Mouse (Mus musculus): ENCODE data around the gene Golga5. TPM values are rescaled to one million over a fixed set of nuclear protein-coding genes. Genes with fewer than 3 reads are reported as not detected.
A peak's percentile ranks its signal among the peaks of the same experiment; 100 is the strongest.

The Golga5 gene
- total and polyA plus RNA-seq, 3 experiments: 25.9 to 29.3 TPM; not detected in 1

GRCm38 (mm10) chr12:102426285-102426684, 42.6 kb upstream of the Golga5 start (continued):
- TF ChIP-seq ZNF384 (IDR thresholded peaks at IDR 0.05; ENCODE audit: low read depth, low read length) (no peak), CTCF (IDR thresholded peaks at IDR 0.05 in 2 of 3, conservative IDR thresholded peaks at IDR 0.05 in 1 of 3; ENCODE audit: control insufficient read depth in 1 of 3, insufficient read depth in 1 of 3, low read depth in 2 of 3, low read length in 3 of 3, poor library complexity in 1 of 3, severe bottlenecking in 1 of 3) (no peak), SIN3A (IDR thresholded peaks at IDR 0.05; ENCODE audit: low read length) (0 out of 2 replicates have a peak, but pooled peaks have one; percentile 17), POLR2A (IDR thresholded peaks at IDR 0.05; ENCODE audit: control insufficient read depth in 1 of 2, insufficient read depth in 1 of 2, low read depth in 1 of 2, low read length in 2 of 2, poor library complexity in 1 of 2) (no peak), MAFK (IDR thresholded peaks at IDR 0.05; ENCODE audit: borderline replicate concordance, low read depth, low read length) (0 out of 2 replicates have a peak, but pooled peaks have one; percentile 38), JUND (IDR thresholded peaks at IDR 0.05; ENCODE audit: low read depth, low read length) (peak; percentile 84), ZMIZ1 (IDR thresholded peaks at IDR 0.05; ENCODE audit: low read depth, low read length) (no peak), MAX (IDR thresholded peaks at IDR 0.05; ENCODE audit: low read length) (peak; percentile 79), UBTF (IDR thresholded peaks at IDR 0.05; ENCODE audit: borderline replicate concordance, insufficient read depth, low read depth, low read length) (no peak), MYB (IDR thresholded peaks at IDR 0.05; ENCODE audit: low read depth, low read length) (no peak), MAZ (IDR thresholded peaks at IDR 0.05; ENCODE audit: low read depth, low read length) (no peak), ELF1 (IDR thresholded peaks at IDR 0.05; ENCODE audit: low read depth, low read length) (no peak), MYC (IDR thresholded peaks at IDR 0.05; ENCODE audit: low read depth, low read length) (peak; percentile 82), TAL1 (IDR thresholded peaks at IDR 0.05; ENCODE audit: low read length) (peak; percentile 91), TBP (IDR thresholded peaks at IDR 0.05; ENCODE audit: low read depth, low read length) (no peak)

- Histone ChIP-seq H3K4me3 (ENCODE audit: control insufficient read depth in 1 of 2, insufficient read depth in 1 of 2, low read depth in 2 of 2, low read length in 2 of 2) (no peak overlapping the region), H3K36me3 (ENCODE audit: control insufficient read depth in 1 of 2, insufficient read depth in 2 of 2, low read length in 2 of 2) (peaks cover 0 to 23% of the 10 kb centered on the region in 2 experiments; a peak in 2 of 4 replicates), H3K27me3 (ENCODE audit: control insufficient read depth in 1 of 2, insufficient read depth in 2 of 2, low read length in 2 of 2) (no peaks in the 10 kb centered on the region), H3K79me2 (ENCODE audit: control insufficient read depth, insufficient read depth, low read length, poor library complexity) (no peaks in the 10 kb centered on the region), H3K27ac (ENCODE audit: control insufficient read depth, low read depth, low read length) (peak overlapping the region; percentile 58), H3K4me1 (ENCODE audit: control insufficient read depth in 1 of 2, insufficient read depth in 2 of 2, low read length in 2 of 2) (peaks cover 9 to 35% of the 10 kb centered on the region in 2 experiments; a peak in 3 of 4 replicates), H3K9me3 (replicated peaks; ENCODE audit: insufficient read depth, low read length) (no peaks in the 10 kb centered on the region), H3K9ac (ENCODE audit: control insufficient read depth, low read depth, low read length, poor library complexity, severe bottlenecking) (no peak overlapping the region)
- peak; percentile 60 for DNase-seq (ENCODE audit: low read depth, low spot score)
- TF ChIP-seq MAX (IDR thresholded peaks at IDR 0.05; ENCODE audit: low read length) (no peak), USF1 (IDR thresholded peaks at IDR 0.05; ENCODE audit: low read depth, low read length) (0 out of 2 replicates have a peak, but pooled peaks have one; percentile 9)
Measured at GRCm38 (mm10) chr12:102429656-102430055, 39.3 kb upstream of the Golga5 start.

GRCm38 (mm10) chr12:102430228-102430627, 38.7 kb upstream of the Golga5 start:
- no peaks in the 10 kb centered on the region for H3K27me3 ChIP-seq (ENCODE audit: control insufficient read depth in 1 of 2, insufficient read depth in 2 of 2, low read length in 2 of 2)
- H3K36me3 ChIP-seq (ENCODE audit: control insufficient read depth in 1 of 2, insufficient read depth in 2 of 2, low read length in 2 of 2): peaks cover 0 to 17% of the 10 kb centered on the region in 2 experiments; a peak in 2 of 4 replicates
- peak; percentile 58 for DNase-seq (ENCODE audit: low read depth, low spot score)
- no peak overlapping the region for H3K9ac ChIP-seq (ENCODE audit: control insufficient read depth, low read depth, low read length, poor library complexity, severe bottlenecking)
- H3K27ac ChIP-seq (ENCODE audit: control insufficient read depth, low read depth, low read length): peak overlapping the region; percentile 42
- H3K9me3 ChIP-seq (replicated peaks; ENCODE audit: insufficient read depth, low read length): no peaks in the 10 kb centered on the region
- H3K4me1 ChIP-seq (ENCODE audit: control insufficient read depth in 1 of 2, insufficient read depth in 2 of 2, low read length in 2 of 2): peaks cover 4 to 30% of the 10 kb centered on the region in 2 experiments; a peak in 3 of 4 replicates
- TF ChIP-seq MAZ (IDR thresholded peaks at IDR 0.05; ENCODE audit: low read depth, low read length): no peak
- TF ChIP-seq EP300 (IDR thresholded peaks at IDR 0.05; ENCODE audit: low read depth in 1 of 2, low read length in 2 of 2): peak; percentile 45 to 63
- H3K4me3 ChIP-seq (ENCODE audit: control insufficient read depth in 1 of 2, insufficient read depth in 1 of 2, low read depth in 2 of 2, low read length in 2 of 2): no peak overlapping the region
- no peaks in the 10 kb centered on the region for H3K79me2 ChIP-seq (ENCODE audit: control insufficient read depth, insufficient read depth, low read length, poor library complexity)
